12 mouse cellular contexts compared by ENCODE assay signal in genomic region chr17:27012909-27013308, GRCm38 (mm10). TPM values are rescaled to one million over a fixed set of nuclear protein-coding genes. Genes with fewer than 3 reads are reported as not detected.
DNase-seq lines count a peak whose midpoint lies in the region; ATAC-seq and TF ChIP-seq lines count a peak whose summit lies in the region.
"Had no signal": no experiment of that assay in that cellular context is flagged by ENCODE, and none has a peak within 500 bp of the region (broad histone marks: within the 10 kb centered on the region; RNA-seq: fewer than 3 reads in every experiment).

No protein-coding gene starts in this region.

- H3K9me3 ChIP-seq in kidney, embryonic 14.5 days (ENCODE audit: control insufficient read depth, low read length): no peaks in the 10 kb centered on the region
- H3K9me3 ChIP-seq in limb, embryonic 11.5 days (ENCODE audit: control insufficient read depth, low read length): no peaks in the 10 kb centered on the region
- no peaks in the 10 kb centered on the region for H3K9me3 ChIP-seq in forebrain, embryonic 16.5 days (ENCODE audit: control insufficient read depth, low read length)
- H3K9me3 ChIP-seq in midbrain, embryonic 14.5 days (ENCODE audit: control insufficient read depth, low read length): no peaks in the 10 kb centered on the region
- H3K9me3 ChIP-seq: heart, embryonic 13.5 days; limb, embryonic 13.5 days had no signal

- H3K27ac ChIP-seq in kidney, embryonic 14.5 days (ENCODE audit: low read depth, low read length): no peak overlapping the region; the same call in 1 of the 2 replicates
- H3K27ac ChIP-seq in thymus, adult 2 months (ENCODE audit: control insufficient read depth, insufficient read depth, low read length): peak overlapping the region; percentile 9; the same call in 1 of the 2 replicates
- no peak overlapping the region for H3K27ac ChIP-seq in limb, embryonic 11.5 days (replicated peaks; ENCODE audit: low read depth, low read length)
- H3K27ac ChIP-seq in forebrain, embryonic 16.5 days (ENCODE audit: low read length): no peak overlapping the region
- H3K27ac ChIP-seq in midbrain, embryonic 14.5 days (replicated peaks; ENCODE audit: low read depth, low read length): no peak overlapping the region
- H3K27ac ChIP-seq: heart, embryonic 13.5 days; limb, embryonic 13.5 days had no signal

- no peak overlapping the region for H3K9ac ChIP-seq in kidney, embryonic 14.5 days (ENCODE audit: low read depth, low read length)
- H3K9ac ChIP-seq in limb, embryonic 11.5 days (ENCODE audit: low read length): 0 out of 2 replicates have a peak overlapping the region, but pooled peaks have one; percentile 27
- H3K9ac ChIP-seq in forebrain, embryonic 16.5 days (replicated peaks; ENCODE audit: low read depth, low read length): no peak overlapping the region
- H3K9ac ChIP-seq in midbrain, embryonic 14.5 days (replicated peaks; ENCODE audit: low read length): no peak overlapping the region
- H3K9ac ChIP-seq: heart, embryonic 13.5 days; limb, embryonic 13.5 days had no signal

- peak overlapping the region; percentile 1; the same call in 1 of the 2 replicates for H3K4me2 ChIP-seq in kidney, embryonic 14.5 days (replicated peaks; ENCODE audit: low read depth, low read length)
- no peak overlapping the region for H3K4me2 ChIP-seq in limb, embryonic 11.5 days (ENCODE audit: low read depth, severe bottlenecking)
- no peak overlapping the region for H3K4me2 ChIP-seq in forebrain, embryonic 16.5 days (ENCODE audit: low read length)
- H3K4me2 ChIP-seq in midbrain, embryonic 14.5 days (ENCODE audit: low read length): no peak overlapping the region
- H3K4me2 ChIP-seq: heart, embryonic 13.5 days; limb, embryonic 13.5 days had no signal

- WGBS in kidney, embryonic 14.5 days: 20% methylated on average over 6 of the region's 6 CpGs
- 15% methylated on average over 6 of the region's 6 CpGs for WGBS in thymus, adult 2 months
- WGBS in limb, embryonic 11.5 days: 43% methylated on average over 6 of the region's 6 CpGs
- 50% methylated on average over 6 of the region's 6 CpGs for WGBS in forebrain, embryonic 16.5 days
- 53% methylated on average over 6 of the region's 6 CpGs for WGBS in midbrain, embryonic 14.5 days

- peak; percentile 56 for ATAC-seq in kidney, embryonic 14.5 days (ENCODE audit: low FRiP score, low TSS enrichment)
- ATAC-seq in limb, embryonic 11.5 days (ENCODE audit: insufficient number of reproducible peaks, low FRiP score, low TSS enrichment, low read depth): no peak
- ATAC-seq in forebrain, embryonic 16.5 days: no peak
- no peak for ATAC-seq in midbrain, embryonic 14.5 days (ENCODE audit: low FRiP score, low TSS enrichment)

- DNase-seq in kidney, adult 9 months: no peak
- no peak for DNase-seq in thymus, adult 2 months
- no peak for DNase-seq in thymus, postnatal 10 days (ENCODE audit: low spot score in 2 of 2)
- DNase-seq in limb, embryonic 11.5 days (ENCODE audit: low spot score): no peak
- no peak for DNase-seq in cerebellum, adult 9-10 months
- DNase-seq in midbrain, embryonic 14.5 days: no peak
- DNase-seq: adrenal gland, postnatal 10 days; cerebellum, postnatal 25 days had no signal

- no peak for TF ChIP-seq CTCF in thymus, adult 2 months (IDR thresholded peaks at IDR 0.05; ENCODE audit: borderline replicate concordance, control insufficient read depth, extremely low read depth, insufficient read depth, low read length, poor library complexity)

- no peaks in the 10 kb centered on the region for H3K36me3 ChIP-seq in kidney, embryonic 14.5 days (ENCODE audit: control insufficient read depth, insufficient read depth, low read length)
- H3K36me3 ChIP-seq in thymus, adult 2 months (ENCODE audit: control insufficient read depth, insufficient read depth, low read length): no peaks in the 10 kb centered on the region
- no peaks in the 10 kb centered on the region for H3K36me3 ChIP-seq in limb, embryonic 11.5 days (ENCODE audit: control insufficient read depth, insufficient read depth, low read length)
- H3K36me3 ChIP-seq in forebrain, embryonic 16.5 days (ENCODE audit: control insufficient read depth, insufficient read depth): no peaks in the 10 kb centered on the region
- no peaks in the 10 kb centered on the region for H3K36me3 ChIP-seq in midbrain, embryonic 14.5 days (ENCODE audit: control insufficient read depth, insufficient read depth, low read length)
- H3K36me3 ChIP-seq: heart, embryonic 13.5 days; limb, embryonic 13.5 days had no signal

- no peak overlapping the region for H3K4me3 ChIP-seq in kidney, embryonic 14.5 days (ENCODE audit: low read length)
- H3K4me3 ChIP-seq in thymus, adult 2 months (ENCODE audit: control insufficient read depth, insufficient read depth, low read length): no peak overlapping the region
- H3K4me3 ChIP-seq in limb, embryonic 11.5 days (ENCODE audit: low read depth, low read length): no peak overlapping the region
- H3K4me3 ChIP-seq in forebrain, embryonic 16.5 days (replicated peaks; ENCODE audit: low read length): no peak overlapping the region
- no peak overlapping the region for H3K4me3 ChIP-seq in midbrain, embryonic 14.5 days (replicated peaks; ENCODE audit: low read depth, low read length)
- H3K4me3 ChIP-seq: heart, embryonic 13.5 days; limb, embryonic 13.5 days had no signal

- H3K27me3 ChIP-seq in kidney, embryonic 14.5 days (ENCODE audit: control insufficient read depth, insufficient read depth, low read length): no peaks in the 10 kb centered on the region
- H3K27me3 ChIP-seq in thymus, adult 2 months (ENCODE audit: control insufficient read depth, insufficient read depth, low read length): no peaks in the 10 kb centered on the region
- no peaks in the 10 kb centered on the region for H3K27me3 ChIP-seq in limb, embryonic 11.5 days (ENCODE audit: control insufficient read depth, insufficient read depth, low read length)
- H3K27me3 ChIP-seq in forebrain, embryonic 16.5 days (replicated peaks; ENCODE audit: control insufficient read depth, insufficient read depth, low read length): no peaks in the 10 kb centered on the region
- no peaks in the 10 kb centered on the region for H3K27me3 ChIP-seq in midbrain, embryonic 14.5 days (ENCODE audit: control insufficient read depth, insufficient read depth, low read length)
- H3K27me3 ChIP-seq: heart, embryonic 13.5 days; limb, embryonic 13.5 days had no signal

- H3K4me1 ChIP-seq in kidney, embryonic 14.5 days (ENCODE audit: control insufficient read depth, insufficient read depth, low read length): peaks cover 11% of the 10 kb centered on the region; the same call in 1 of the 2 replicates
- H3K4me1 ChIP-seq in thymus, adult 2 months (replicated peaks; ENCODE audit: control insufficient read depth, insufficient read depth, low read length): peaks cover 24% of the 10 kb centered on the region
- peaks cover 4% of the 10 kb centered on the region; the same call in 1 of the 2 replicates for H3K4me1 ChIP-seq in limb, embryonic 11.5 days (ENCODE audit: control insufficient read depth, insufficient read depth, low read length)
- peaks cover 4% of the 10 kb centered on the region; the same call in 1 of the 2 replicates for H3K4me1 ChIP-seq in forebrain, embryonic 16.5 days (replicated peaks; ENCODE audit: control insufficient read depth, insufficient read depth, low read length)
- 0 out of 2 replicates have a peak, but pooled peaks cover 4% of the 10 kb centered on the region for H3K4me1 ChIP-seq in midbrain, embryonic 14.5 days (ENCODE audit: control insufficient read depth, insufficient read depth, low read length)

- no peak for TF ChIP-seq POLR2A in thymus, adult 2 months (IDR thresholded peaks at IDR 0.05; ENCODE audit: control insufficient read depth, extremely low read depth, insufficient read depth, low read length, poor library complexity)

RNA-seq across cellular contexts. Expression of gene Bak1, which starts 15.9 kb away (rescaled TPM):
- polyA plus RNA-seq in kidney, embryonic 14.5 days (2014; fragmentation: Nextera tagmentation; extraction: Ambion mirVana): 11.1 and 16.0 TPM in 2 replicates
- 118 and 131 TPM in 2 replicates for polyA plus RNA-seq in thymus, adult 2 months (2012; rRNA removed)
- polyA plus RNA-seq in limb, embryonic 11.5 days (2014; fragmentation: Nextera tagmentation; extraction: Ambion mirVana): 10.9 and 15.6 TPM in 2 replicates
- polyA plus RNA-seq in forebrain, embryonic 16.5 days (2015; fragmentation: Nextera tagmentation; extraction: Ambion mirVana): 2.2 and 2.7 TPM in 2 replicates
- 5.5 and 5.8 TPM in 2 replicates for polyA plus RNA-seq in midbrain, embryonic 14.5 days (2014; fragmentation: Nextera tagmentation; extraction: Ambion mirVana)

RNA-seq across cellular contexts. Expression of gene Zbtb9, which starts 39.9 kb away (rescaled TPM):
- polyA plus RNA-seq in kidney, embryonic 14.5 days (2014; fragmentation: Nextera tagmentation; extraction: Ambion mirVana): 6.3 and 12.8 TPM in 2 replicates
- polyA plus RNA-seq in thymus, adult 2 months (2012; rRNA removed): 54.6 and 60.7 TPM in 2 replicates
- polyA plus RNA-seq in limb, embryonic 11.5 days (2014; fragmentation: Nextera tagmentation; extraction: Ambion mirVana): 11.5 and 14.0 TPM in 2 replicates
- polyA plus RNA-seq in forebrain, embryonic 16.5 days (2015; fragmentation: Nextera tagmentation; extraction: Ambion mirVana): 17.5 and 19.1 TPM in 2 replicates
- polyA plus RNA-seq in midbrain, embryonic 14.5 days (2014; fragmentation: Nextera tagmentation; extraction: Ambion mirVana): 8.7 and 11.3 TPM in 2 replicates

RNA-seq across cellular contexts. Expression of gene Itpr3, which starts 44.2 kb away (rescaled TPM):
- 5.3 and 9.9 TPM in 2 replicates for polyA plus RNA-seq in kidney, embryonic 14.5 days (2014; fragmentation: Nextera tagmentation; extraction: Ambion mirVana)
- 42.0 and 54.2 TPM in 2 replicates for polyA plus RNA-seq in thymus, adult 2 months (2012; rRNA removed)
- 2.5 and 3.0 TPM in 2 replicates for polyA plus RNA-seq in limb, embryonic 11.5 days (2014; fragmentation: Nextera tagmentation; extraction: Ambion mirVana)
- 0.63 and 0.73 TPM in 2 replicates for polyA plus RNA-seq in forebrain, embryonic 16.5 days (2015; fragmentation: Nextera tagmentation; extraction: Ambion mirVana)
- 0.51 and 0.82 TPM in 2 replicates for polyA plus RNA-seq in midbrain, embryonic 14.5 days (2014; fragmentation: Nextera tagmentation; extraction: Ambion mirVana)
